Mouse (Mus musculus) lung, postnatal 0 days (tissue): ENCODE data around the gene Exosc2. TPM values are rescaled to one million over a fixed set of nuclear protein-coding genes. Genes with fewer than 3 reads are reported as not detected.

Experiments used
- ATAC-seq: fragments of 200-750 bp; cut with Nextera tagmentation; 2 replicates; pipeline ENCODE4 v1.8.0; 2017; ENCODE audit warnings: moderate library complexity
- DNase-seq: peaks from one replicate; pipeline ENCODE4 v3.0.0-alpha.2; 2016; ENCODE audit warnings: low spot score
- H3K27ac ChIP-seq: fragments of 300-500 bp; sonication (generic); 2 replicates; pipeline ENCODE4 v1.5.1; 2014; ENCODE audit warnings: antibody characterized with exemption, mild to moderate bottlenecking, low read length, mixed read lengths
- H3K27me3 ChIP-seq: fragments of 300-500 bp; sonication (generic); replicated peaks from 2 replicates; pipeline ENCODE4 v1.6.1; 2014; ENCODE audit warnings: low read length, mixed read lengths; ENCODE audit not compliant: insufficient read depth
- H3K36me3 ChIP-seq: fragments of 300-500 bp; sonication (generic); 2 replicates; pipeline ENCODE4 v1.6.1; 2014; ENCODE audit warnings: low read length, mixed read lengths; ENCODE audit not compliant: insufficient read depth
- H3K4me1 ChIP-seq: fragments of 300-500 bp; sonication (generic); 2 replicates; pipeline ENCODE4 v1.6.1; 2014; ENCODE audit warnings: antibody characterized with exemption, low read depth, low read length, mixed read lengths; ENCODE audit not compliant: insufficient read depth
- H3K4me2 ChIP-seq: fragments of 300-500 bp; sonication (generic); replicated peaks from 2 replicates; pipeline ENCODE4 v1.6.1; 2014; ENCODE audit warnings: low read depth, mild to moderate bottlenecking, low read length, moderate library complexity, mixed read lengths
- H3K4me3 ChIP-seq: fragments of 300-500 bp; sonication (generic); 2 replicates; pipeline ENCODE4 v1.5.1; 2014; ENCODE audit warnings: low read depth, low read length
- H3K9ac ChIP-seq: fragments of 300-500 bp; sonication (generic); replicated peaks from 2 replicates; pipeline ENCODE4 v1.6.1; 2014; ENCODE audit warnings: low read depth, mild to moderate bottlenecking
- H3K9me3 ChIP-seq: fragments of 300-500 bp; sonication (generic); 2 replicates; pipeline ENCODE4 v1.6.1; 2016; ENCODE audit warnings: low read length, mixed read lengths
- CTCF ChIP-seq: IDR thresholded peaks from 2 replicates; pipeline ENCODE4 v1.5.1; 2016; ENCODE audit warnings: antibody characterized with exemption, mild to moderate bottlenecking
- EP300 ChIP-seq: IDR thresholded peaks from 2 replicates; pipeline ENCODE4 v1.6.1; 2016; ENCODE audit warnings: antibody characterized with exemption, mild to moderate bottlenecking, control low read depth
- WGBS: fragments of 180-500 bp; shearing (Covaris S2); extraction: QIAGEN DNeasy Blood & Tissue Kit; methylation state at CpG from one replicate; pipeline ENCODE4 v1.1.7; 2014; 5-methylcytosine and 5-hydroxymethylcytosine counted together
- polyA plus RNA-seq: library from polyadenylated mRNA; unstranded; fragments of >200 nt; fragmentation: Nextera tagmentation; extraction: Ambion mirVana; gene quantifications from 2 replicates; pipeline ENCODE4 v1.2.1, GENCODE M21; 2015

Gene Exosc2
- polyA plus RNA-seq, 1 experiment from 2014 or later = 17.7 TPM

GRCm38 (mm10) chr2:31641508-31641830, 29.0 kb upstream of the Exosc2 start:
- Histone ChIP-seq H3K9me3 (no peaks in the 10 kb centered on the region), H3K36me3 (no peaks in the 10 kb centered on the region), H3K4me3 (no peak overlapping the region; the same call in 1 of the 2 replicates), H3K4me2 (no peak overlapping the region), H3K27ac (no peak overlapping the region), H3K9ac (no peak overlapping the region), H3K27me3 (peaks cover 81% of the 10 kb centered on the region), H3K4me1 (no peaks in the 10 kb centered on the region)
- DNase-seq (no peak), ATAC-seq (no peak)
- TF ChIP-seq CTCF (no peak), EP300 (no peak)
- 2% methylated on average over 11 of the region's 11 CpGs for WGBS

GRCm38 (mm10) chr2:31641929-31642328, 28.6 kb upstream of the Exosc2 start:
- Histone ChIP-seq H3K4me3 (no peak overlapping the region), H3K9ac (no peak overlapping the region), H3K36me3 (no peaks in the 10 kb centered on the region), H3K27me3 (peaks cover 82% of the 10 kb centered on the region), H3K4me1 (no peaks in the 10 kb centered on the region), H3K9me3 (no peaks in the 10 kb centered on the region), H3K27ac (no peak overlapping the region), H3K4me2 (no peak overlapping the region)
- no peak for ATAC-seq
- TF ChIP-seq EP300 = no peak
- no peak for TF ChIP-seq CTCF
- 3% methylated on average over 18 of the region's 18 CpGs for WGBS
- DNase-seq = no peak

GRCm38 (mm10) chr2:31653971-31654853, 16.3 kb upstream of the Exosc2 start:
- TF ChIP-seq EP300 (no peak), CTCF (no peak)
- no peak for DNase-seq
- H3K27me3 ChIP-seq = peaks cover 41% of the 10 kb centered on the region
- 1% methylated on average over 90 of the region's 109 CpGs for WGBS
- H3K4me3 ChIP-seq = peak overlapping the region; percentile 35
- 0 out of 2 replicates have a peak, but pooled peaks have one; percentile 16 for ATAC-seq
- no peak overlapping the region for H3K27ac ChIP-seq
- peak overlapping the region; percentile 73 for H3K4me2 ChIP-seq
- no peaks in the 10 kb centered on the region for H3K36me3 ChIP-seq
- H3K4me1 ChIP-seq = no peaks in the 10 kb centered on the region
- H3K9ac ChIP-seq = no peak overlapping the region
- H3K9me3 ChIP-seq = no peaks in the 10 kb centered on the region

GRCm38 (mm10) chr2:31654854-31655559, 15.5 kb upstream of the Exosc2 start:
- H3K4me2 ChIP-seq = no peak overlapping the region
- H3K9me3 ChIP-seq = no peaks in the 10 kb centered on the region
- no peaks in the 10 kb centered on the region for H3K36me3 ChIP-seq
- no peak overlapping the region for H3K9ac ChIP-seq
- no peaks in the 10 kb centered on the region for H3K4me1 ChIP-seq
- 4% methylated on average over 22 of the region's 22 CpGs for WGBS
- peaks cover 33% of the 10 kb centered on the region for H3K27me3 ChIP-seq
- H3K27ac ChIP-seq = no peak overlapping the region
- no peak for ATAC-seq
- no peak overlapping the region for H3K4me3 ChIP-seq
- TF ChIP-seq CTCF (peak; percentile 65), EP300 (no peak)
- peak; percentile 50 for DNase-seq

GRCm38 (mm10) chr2:31656374-31656773, 14.1 kb upstream of the Exosc2 start:
- Histone ChIP-seq H3K4me1 (no peaks in the 10 kb centered on the region), H3K9ac (no peak overlapping the region), H3K36me3 (no peaks in the 10 kb centered on the region), H3K27me3 (peaks cover 29% of the 10 kb centered on the region), H3K9me3 (no peaks in the 10 kb centered on the region), H3K27ac (no peak overlapping the region), H3K4me2 (no peak overlapping the region), H3K4me3 (no peak overlapping the region)
- DNase-seq (no peak), ATAC-seq (no peak)
- no peak for TF ChIP-seq EP300
- no peak for TF ChIP-seq CTCF
- WGBS = 75% methylated on average over 7 of the region's 7 CpGs

- no peaks in the 10 kb centered on the region for H3K36me3 ChIP-seq
- H3K27ac ChIP-seq = no peak overlapping the region
- no peak overlapping the region for H3K9ac ChIP-seq
- no peak overlapping the region for H3K4me2 ChIP-seq
- TF ChIP-seq EP300 = no peak
- TF ChIP-seq CTCF = no peak
- ATAC-seq = peak; percentile 47
- DNase-seq = peak; percentile 53
- 47% methylated on average over 8 of the region's 8 CpGs for WGBS
- H3K4me1 ChIP-seq = no peaks in the 10 kb centered on the region
- no peaks in the 10 kb centered on the region for H3K9me3 ChIP-seq
- H3K27me3 ChIP-seq = no peaks in the 10 kb centered on the region
- H3K4me3 ChIP-seq = no peak overlapping the region
These were observed 7.3 kb upstream of the Exosc2 start for GRCm38 (mm10) chr2:31662939-31663803.
